Mouse (Mus musculus) 3T3-L1 (cell line): Measurements from ENCODE around the gene 6330409D20Rik.
A peak's percentile ranks its signal among the peaks of the same experiment; 100 is the strongest.

Experiments used
- DNase-seq: peaks from one replicate; pipeline ENCODE4 v3.0.0-alpha.2; 2015; ENCODE audit warnings: low read depth, low spot score

6330409D20Rik gene

DNA sequence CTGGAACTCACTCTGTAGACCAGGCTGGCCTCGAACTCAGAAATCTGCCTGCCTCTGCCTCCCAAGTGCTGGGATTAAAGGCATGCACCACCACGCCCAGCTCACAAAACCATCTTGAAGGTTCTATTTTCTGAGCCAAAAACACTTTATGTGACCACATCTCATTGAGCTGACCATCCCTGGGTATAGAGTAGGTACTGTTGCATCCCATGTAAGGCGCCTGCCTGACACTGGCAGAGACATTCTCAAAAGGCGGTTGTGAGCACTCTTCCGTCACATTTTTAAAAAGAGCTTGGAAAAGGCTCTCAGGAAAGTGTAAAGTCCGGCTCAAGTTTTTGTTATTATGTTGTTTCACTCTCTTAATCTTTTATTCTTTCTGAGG lies 15.8 kb upstream of the 6330409D20Rik start:
- no peak for DNase-seq

DNA sequence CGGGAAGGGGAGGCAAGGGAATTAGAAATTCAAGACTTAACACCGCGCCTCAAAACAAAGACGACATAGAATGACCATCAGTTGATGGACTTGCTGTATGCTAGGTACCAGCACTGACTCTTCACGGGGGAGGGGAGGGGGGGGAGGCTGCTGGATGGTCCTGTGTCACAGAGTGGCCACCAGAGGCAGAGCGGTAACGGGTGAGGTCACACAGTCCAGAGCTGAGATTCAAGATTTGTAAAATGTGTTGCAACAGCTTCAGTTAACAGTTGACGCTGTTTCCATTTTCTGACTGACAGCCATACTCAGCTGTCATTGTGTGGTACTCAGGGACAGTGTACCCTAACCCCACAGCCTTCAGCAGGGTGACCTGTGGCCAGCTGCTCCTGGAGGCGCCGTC lies 11.4 kb upstream of the 6330409D20Rik start:
- DNase-seq = no peak

DNA sequence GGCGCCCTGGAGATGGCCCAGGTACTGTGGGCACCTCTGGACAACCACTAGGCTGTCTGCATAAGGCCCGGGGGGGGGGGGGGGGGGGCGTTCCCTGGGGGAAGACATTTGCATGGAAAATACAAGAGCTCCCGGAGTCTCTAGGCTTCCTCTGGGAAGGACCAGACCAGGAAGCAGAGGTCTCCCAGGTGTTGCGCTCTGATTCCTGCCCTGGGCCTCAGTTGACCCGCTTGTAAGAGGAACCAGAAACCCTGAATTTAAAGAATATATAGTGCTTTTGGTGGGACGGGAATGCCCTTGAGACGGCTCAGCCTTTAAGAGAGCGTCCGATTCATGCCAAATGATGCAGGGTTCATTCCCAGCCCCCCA lies 10.8 kb upstream of the 6330409D20Rik start:
- DNase-seq = no peak

DNA sequence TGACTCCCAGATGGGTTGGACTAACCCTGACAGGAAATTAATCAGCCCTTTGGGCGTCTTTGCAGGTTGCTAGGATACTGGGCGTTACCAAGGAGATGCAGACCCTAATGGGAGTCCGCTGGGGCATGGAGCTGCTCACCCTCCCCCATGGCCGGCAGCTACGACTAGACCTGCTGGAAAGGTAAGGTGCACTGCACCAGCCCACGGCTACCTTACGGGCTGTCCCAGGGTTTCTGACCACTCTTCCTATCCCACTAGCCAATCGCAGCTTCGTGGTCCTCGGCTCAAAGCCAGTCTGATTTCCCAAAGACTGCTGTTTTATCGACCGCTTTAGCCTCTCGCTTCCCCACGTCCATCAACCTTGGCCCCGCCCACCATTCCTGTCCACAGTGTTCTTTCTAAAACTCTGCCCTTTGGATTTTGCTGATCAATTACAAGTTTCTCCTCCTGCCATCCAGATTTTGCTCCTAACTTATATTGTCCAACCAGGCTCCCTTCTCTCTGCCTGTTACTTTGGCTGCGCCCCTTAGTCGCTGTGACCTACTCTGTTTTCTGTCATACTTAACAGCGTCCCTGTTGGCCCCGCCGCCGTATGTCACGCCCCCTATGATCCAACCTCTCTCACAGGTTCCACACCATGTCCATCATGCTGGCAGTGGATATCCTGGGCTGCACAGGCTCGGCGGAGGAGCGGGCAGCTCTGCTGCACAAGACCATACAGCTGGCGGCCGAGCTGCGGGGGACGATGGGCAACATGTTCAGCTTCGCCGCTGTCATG lies 10.3 kb upstream of the 6330409D20Rik start:
- no peak for DNase-seq

DNA sequence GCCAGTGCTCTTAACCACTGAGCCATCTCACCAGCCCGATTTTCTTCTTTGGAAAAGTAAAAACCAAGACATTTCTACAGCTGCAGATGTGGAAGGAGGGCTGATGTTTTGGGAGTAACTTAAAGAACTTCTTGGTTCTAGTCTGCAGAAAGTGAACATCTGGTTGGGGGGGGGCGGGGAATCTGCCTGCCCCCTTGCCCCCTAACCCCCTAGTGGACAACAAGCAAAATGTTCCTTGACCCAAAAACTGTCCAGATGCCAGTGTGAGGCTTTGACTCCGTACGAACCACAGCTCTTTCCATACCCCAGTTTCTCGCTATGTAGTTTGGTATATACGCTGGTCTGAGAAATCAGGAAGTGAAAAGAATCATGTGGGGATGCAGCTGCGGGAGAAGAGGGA lies 9.4 kb upstream of the 6330409D20Rik start:
- no peak for DNase-seq

DNA sequence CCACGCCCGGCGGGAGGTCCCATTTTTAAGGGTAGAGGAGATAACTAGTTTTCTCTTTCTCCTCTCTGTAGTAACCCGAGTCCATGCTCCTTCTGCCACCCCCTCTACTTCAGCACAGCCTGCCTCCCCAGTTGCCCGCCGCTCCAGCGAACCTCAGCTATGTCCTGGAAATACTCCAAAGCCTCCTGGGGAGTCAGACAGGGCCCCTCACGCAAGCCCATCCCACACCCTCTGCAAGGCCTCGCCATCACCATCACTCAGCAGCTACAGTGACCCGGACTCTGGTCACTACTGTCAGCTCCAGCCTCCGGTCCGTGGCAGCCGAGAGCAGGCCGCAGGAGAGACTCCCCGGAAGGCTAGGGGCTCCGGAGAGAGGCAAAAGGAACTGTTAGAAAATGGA lies 8.3 kb upstream of the 6330409D20Rik start:
- DNase-seq = no peak

DNA sequence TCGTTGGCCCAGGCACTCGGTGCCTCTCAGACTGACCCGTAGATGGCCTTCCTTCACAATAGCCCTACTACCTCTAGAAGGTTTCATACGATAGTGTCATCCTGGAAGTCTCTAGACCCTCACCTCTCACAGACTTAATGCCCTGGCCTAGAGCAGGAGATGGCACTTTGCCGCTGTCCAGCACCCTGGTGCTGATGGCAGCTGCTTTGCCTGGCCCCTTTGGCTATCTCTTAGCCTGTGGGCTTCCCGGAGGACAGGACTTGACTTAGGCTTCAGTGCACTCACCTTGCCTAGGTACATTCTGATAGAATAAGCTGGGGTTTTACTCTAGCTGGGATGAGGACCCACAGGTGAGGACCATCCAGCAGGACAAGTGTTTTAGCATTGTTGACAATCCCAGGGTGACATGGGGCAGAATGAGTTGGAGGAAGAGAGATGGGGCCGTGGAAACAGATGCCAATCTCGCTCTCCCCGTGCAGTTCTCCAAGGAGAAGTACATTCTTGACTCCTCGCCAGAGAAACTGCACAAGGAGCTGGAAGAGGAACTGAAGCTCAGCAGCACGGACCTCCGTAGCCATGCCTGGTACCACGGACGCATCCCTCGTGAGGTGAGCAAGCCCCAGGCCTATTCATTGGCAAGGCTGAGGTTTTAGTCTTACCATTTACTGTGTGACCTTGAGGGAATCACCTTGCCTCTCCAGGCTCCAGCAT lies 3.6 kb upstream of the 6330409D20Rik start:
- DNase-seq = peak; percentile 41

DNA sequence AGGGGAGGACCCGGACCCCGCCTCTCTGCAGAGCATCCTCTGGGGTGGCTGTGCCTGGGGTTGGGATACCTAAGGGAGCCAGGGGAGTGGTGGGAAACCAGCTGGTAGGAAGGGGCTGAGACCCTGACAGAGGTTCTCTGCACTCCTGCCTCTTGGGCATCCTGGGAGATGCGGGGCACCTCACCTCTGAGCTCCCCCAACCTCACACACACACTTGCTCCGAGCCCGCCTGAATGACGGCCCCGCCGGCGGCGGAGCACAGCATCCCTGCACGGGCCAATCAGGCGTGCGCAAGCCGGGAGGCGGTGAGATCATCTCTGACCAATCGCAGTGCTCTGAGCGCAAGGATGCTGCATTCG lies 1.3 kb upstream of the 6330409D20Rik start:
- no peak for DNase-seq

DNA sequence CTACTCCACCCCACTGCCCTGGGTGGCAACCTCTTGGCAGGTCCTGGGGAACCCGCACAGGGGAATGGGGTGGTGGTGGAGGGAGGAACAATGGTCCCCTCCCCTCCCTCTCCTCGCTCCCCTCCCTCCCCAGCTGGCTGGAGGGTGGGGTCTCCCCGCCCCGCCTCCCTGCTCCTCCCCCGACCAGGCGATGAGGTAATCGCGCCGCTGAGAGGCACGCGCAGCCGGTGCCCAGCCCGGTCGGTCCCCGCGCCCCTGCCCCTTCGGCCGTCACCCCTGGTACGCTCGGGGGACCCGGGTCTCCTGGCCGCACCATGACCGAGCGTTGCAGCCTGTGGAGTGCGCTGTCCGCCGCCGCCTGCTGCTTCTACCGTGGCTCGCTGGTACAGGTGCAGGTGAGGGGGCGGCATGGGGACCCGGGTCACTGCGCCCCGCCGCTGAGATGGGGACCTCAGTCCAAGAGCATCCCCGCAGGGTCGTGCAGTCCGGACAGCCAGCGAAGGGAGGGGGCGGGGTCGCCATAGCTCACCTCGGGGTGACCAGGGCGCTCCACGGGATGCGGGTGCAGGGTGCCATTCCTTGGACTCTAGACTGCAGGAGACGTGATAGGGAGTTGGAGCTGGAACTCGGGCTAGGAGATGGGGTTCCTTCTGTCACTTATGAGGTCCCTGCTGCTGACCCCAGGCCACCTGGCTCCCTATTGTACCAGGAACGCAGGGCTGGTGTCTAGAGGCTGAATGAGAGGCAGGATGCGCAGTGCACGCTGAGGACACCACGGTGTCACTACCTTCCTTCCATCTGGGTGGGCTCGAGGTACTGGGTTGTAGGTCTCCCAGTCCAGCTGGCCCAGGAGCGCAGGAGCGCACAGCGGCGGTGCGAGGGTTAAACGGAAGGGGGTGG lies 707 bp upstream of the 6330409D20Rik start:
- DNase-seq = no peak

DNA sequence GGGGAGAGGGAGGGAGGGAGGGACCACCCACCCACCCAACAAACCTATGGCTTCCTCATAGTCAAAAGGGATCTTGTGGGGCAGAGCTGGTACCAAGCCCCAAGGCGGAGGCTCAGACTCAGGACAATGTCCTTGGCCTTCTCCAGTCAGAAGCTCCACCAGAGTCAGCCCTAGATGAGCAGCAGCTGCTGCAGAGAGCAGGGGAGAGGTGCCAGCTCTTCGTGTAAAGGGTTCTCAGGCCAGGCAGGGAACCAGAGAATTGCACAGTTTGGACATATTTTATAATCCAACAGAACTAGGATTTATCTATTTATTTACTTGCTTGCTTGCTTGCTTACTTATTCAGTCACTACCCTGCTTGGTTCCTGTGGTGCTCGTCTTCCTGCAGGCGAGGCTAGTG lies 1.5 kb downstream of the 6330409D20Rik start:
- DNase-seq = no peak

DNA sequence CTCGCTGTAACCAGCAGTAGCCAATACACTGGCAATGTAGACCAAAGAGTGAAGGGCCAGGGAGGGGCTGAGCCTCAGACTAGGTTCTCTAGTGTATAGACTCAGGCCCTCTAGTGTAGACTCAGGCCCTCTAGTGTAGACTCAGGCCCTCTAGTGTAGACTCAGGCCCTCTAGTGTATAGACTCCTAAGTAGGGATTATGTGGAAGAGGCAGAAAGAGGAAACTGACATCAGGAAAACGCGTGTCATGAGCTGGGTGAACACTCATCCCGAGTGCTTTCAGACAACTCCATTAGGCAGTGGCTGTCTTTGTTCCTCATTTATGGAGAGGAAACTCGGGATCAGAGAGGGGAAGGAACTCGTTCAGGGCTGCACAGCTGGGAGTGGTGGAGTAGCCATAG lies 3.8 kb downstream of the 6330409D20Rik start:
- no peak for DNase-seq

DNA sequence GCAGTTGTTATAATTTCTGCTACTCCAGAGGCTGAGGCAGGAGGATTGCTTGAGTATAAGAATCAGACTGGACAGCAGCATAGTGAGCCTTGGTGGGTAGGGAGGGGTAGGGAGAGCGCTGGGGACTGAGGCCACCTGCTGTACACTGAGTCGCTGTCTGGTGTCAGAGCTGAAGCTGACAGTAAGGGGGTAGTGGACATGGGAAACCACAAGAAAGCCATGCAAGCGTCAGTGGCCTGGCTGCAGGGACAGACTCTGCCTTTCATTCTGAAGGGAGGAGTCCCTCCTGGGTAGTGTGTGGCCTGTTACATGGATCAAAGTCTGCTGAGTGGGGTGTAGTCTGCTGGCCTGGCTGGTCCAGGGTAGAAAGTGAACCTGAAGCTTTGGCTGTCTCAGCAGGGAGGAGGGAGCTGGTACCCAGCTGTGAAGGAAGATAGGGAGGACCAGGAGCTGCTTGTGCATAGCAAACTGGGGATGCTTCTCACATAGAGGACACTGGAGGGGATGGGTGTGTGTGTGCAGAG lies 4.4 kb downstream of the 6330409D20Rik start:
- DNase-seq = no peak

DNA sequence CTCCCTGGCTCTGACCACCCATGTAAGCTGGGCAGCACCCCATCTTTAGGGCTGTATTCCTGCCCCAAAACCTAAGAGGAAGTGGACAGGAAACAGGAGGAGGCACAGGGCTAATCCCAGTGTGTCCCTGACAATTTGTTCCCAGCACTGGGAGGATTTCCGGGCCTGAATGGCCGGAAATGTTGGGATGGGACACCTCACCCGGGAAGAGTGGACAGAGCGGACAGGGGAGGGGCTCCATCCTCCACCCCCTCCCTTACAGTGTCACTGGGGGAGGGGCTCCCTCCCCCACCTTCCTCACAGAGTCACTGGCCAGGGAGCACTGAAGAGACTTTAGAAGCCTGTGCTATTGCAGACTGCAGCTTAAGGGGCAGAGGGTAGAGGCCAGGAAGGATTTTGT lies 5.9 kb downstream of the 6330409D20Rik start:
- no peak for DNase-seq

DNA sequence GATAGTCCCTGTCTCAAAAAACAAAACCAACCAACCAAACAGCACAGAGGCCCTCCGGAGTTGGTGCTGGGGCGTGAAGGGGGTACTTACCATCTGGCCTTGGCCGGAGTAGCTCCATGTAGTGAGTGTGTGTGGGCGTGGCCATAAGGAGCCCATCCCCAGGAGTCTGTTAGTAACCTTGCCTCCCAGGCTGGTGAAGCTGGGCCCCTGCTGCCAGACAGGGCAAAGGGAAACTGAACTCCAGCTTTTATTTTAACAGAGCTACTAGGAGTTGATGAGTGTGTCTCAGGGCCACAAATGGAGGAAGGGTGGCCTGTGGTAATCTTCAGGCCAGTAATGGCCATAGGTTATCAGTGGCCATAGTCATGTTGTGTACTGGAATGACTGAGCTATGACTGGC lies 6.3 kb downstream of the 6330409D20Rik start:
- DNase-seq = no peak

DNA sequence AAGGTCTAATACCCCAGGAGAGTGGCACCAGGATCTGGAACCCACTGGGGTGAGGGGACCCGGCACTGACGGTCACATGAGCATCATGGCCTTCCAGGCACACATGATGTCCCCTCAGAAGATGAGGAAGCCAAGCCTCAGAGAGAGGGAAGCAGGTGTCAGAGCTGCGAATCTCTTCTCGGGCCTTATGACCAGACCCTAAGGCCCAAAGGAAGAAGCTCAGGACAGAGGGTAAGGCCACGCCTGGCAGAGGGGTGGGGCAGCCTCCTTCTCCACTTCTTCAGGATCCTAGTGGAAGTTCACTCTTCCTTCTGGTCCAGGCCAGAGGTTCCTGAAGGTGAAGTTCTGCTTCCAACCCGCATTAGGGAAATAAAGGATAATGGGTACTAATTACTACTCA lies 8.1 kb downstream of the 6330409D20Rik start:
- no peak for DNase-seq

DNA sequence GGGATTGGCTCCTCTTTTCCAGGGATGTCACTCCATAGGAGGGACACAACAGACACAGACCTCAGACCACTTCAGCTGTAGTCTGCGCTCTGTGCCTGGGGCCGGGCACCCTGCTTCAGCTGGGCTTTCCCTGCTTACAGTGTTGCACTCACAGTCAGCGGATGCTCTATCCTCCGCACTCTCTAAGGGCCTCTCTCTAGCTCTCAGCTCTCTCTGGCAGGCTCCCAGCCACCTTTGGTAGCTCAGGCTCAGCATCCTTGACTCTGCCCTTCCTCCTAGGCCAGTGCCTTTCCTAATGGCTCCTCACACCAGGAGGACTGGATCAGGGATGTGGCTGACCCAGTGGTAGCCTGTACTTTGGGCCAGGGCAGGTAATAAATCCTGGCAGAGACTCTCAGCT lies 8.9 kb downstream of the 6330409D20Rik start:
- no peak for DNase-seq

DNA sequence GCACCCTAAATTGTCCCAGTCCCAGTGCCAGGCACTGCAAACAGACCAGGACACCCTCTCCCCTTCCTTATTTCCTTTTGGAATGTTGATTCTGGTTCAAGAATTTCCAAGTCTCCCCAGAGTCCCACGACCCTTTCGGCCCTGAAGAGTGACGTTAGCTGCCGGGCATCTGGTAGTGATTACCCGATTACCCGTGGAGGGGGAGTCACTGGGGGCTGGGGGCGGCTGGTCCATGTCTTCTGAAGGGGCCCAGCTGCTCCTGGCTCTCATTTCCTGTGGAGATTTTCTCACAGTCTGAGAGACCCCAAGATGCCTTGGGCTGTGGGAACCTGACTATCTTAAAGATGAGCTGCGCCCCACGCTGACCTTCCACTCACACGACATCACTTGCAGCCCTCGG lies 10.0 kb downstream of the 6330409D20Rik start:
- DNase-seq = no peak

DNA sequence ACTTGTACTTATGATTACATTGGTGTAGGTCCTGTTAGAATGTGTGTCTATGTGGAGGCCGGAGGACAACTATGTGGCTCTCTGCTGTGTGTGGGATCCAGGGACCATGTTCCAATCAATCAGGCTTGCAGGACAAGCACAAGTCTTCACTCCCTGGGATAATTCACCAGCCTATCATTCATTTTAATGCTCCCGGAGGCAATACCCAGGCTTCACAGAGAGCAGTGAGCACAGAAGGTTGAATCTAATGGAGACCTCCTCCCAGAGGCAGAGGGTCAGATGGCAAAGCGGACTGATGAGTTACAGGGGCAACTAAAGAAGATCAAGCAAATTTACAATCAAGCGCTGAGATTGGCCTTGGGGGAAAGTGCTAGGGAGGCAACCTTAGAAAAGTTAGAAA lies 11.3 kb downstream of the 6330409D20Rik start:
- DNase-seq = no peak

DNA sequence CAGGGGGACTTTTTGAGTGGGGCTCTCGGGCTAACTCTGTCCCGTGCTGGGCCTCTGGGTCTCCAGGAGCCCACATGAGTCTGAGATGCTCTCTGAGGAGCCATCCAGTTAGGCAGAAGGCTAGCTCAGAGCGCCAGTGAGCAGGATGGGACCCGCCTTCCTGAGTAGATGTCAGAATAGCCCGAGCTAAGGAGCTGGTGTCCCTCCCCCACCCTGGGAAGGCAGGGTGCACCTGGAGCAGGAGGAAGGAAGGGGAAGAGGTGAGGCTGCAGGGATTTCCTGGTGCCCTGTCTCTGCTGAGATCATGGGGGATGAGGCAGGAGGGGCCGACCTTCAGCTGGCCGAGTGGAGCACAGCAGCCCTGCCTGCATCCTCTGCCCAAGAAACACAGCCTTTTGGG lies 12.4 kb downstream of the 6330409D20Rik start:
- DNase-seq = no peak

DNA sequence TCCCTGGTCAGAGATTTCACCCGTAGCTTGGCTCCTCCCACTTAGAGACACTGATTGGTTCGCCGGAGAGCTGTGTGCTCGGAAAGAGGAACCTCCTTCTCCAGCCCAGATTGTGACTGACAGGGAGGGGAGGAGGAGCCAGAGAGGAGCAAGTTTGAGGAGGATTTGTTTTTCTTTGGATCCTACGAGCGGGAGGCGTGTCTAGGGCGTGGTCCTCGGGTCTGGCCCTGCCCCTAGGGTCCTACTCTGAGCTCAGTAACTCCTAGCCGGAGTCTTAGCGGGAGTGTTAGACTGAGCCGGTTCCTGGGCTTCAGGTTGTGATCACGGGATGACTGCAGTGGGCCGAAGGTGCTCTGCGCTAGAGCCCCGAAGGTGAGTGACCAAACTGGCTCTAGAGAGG lies 13.4 kb downstream of the 6330409D20Rik start:
- peak; percentile 91 for DNase-seq

DNA sequence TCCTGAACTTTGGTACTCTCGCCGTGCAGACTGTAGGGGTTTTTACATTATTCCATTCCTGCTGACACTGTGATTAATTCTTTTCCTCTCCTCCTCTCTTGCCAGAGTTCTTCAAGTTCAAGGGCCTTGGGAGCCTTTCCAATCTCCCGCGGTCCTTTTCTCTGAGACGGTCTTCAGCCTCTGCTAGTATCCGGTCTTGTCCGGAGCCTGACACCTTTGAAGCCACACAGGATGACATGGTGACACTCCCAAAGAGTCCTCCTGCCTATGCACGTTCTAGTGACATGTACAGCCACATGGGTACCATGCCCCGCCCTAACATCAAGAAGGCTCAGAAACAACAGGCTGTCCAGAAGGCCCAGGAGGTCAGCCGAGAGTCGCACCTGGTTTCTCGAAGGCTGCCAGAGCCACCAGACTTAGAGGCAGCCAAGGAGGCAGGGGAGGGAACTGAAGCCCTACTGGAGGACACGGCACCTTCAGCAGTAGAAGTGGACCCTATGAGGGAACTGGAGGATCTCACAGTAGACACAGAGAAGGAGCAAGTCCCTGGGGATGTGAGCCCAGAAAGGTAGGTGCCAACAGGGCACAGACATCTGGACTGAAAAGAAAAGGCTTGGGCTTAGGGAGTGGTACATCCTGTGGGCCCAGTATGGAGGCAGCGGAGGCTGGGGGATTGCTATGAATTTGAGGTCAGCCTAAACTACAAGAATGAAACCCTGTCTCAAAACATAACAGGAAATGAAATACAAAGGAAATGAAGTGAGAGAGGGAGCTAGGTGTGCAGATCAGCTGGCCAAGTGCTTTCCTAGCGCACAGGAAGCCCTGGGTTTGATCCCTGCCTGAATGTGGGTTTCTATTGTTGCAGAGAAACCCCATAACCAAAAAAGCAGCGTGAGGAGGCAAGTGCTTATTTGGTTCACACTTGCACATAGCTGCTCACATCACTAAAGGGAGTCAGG lies 15.7 kb downstream of the 6330409D20Rik start:
- no peak for DNase-seq
